Mouse (Mus musculus): ENCODE results near the gene Map10.

DNA sequence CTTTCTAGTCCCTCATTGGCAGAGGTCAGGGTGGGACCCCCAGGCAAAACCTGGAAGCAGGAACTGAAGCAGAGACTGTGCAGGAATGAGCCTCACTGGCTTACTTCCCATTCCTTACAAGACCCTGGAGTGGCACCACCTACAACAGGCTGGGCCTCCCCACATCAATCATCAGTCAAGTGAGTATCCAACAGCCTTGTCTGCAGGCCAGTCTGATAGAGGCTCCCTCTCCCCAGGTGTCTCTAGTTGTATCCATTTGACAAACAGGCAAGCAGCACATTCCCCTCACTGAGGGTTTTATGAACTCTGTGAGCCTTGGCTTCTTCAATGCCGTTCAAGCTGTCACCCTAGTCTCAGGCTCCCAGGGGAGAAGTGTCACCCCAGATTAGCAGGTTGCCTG lies 40.8 kb upstream of the Map10 start:
- TF ChIP-seq POLR2A (IDR thresholded peaks at IDR 0.05; ENCODE audit: low read depth, low read length) (no peak), MEF2A (IDR thresholded peaks at IDR 0.05; ENCODE audit: borderline replicate concordance, low read depth, low read length) (no peak), HCFC1 (IDR thresholded peaks at IDR 0.05; ENCODE audit: low read depth, low read length) (no peak), E2F4 (IDR thresholded peaks at IDR 0.05; ENCODE audit: insufficient replicate concordance, low read depth, low read length) (no peak), JUND (conservative IDR thresholded peaks at IDR 0.05; ENCODE audit: low read depth, low read length) (no peak), USF1 (IDR thresholded peaks at IDR 0.05; ENCODE audit: low read depth, low read length) (no peak), ZKSCAN1 (IDR thresholded peaks at IDR 0.05; ENCODE audit: borderline replicate concordance, low read depth, low read length) (no peak)

Measured in CH12.LX (cell line).